Mouse (Mus musculus) intestine, embryonic 16.5 days (tissue): Measurements from ENCODE around the gene Nxph1. TPM values are rescaled to one million over a fixed set of nuclear protein-coding genes. Genes with fewer than 3 reads are reported as not detected.

Experiments
- ATAC-seq: fragments of 200-750 bp; cut with Nextera tagmentation; 2 replicates; pipeline ENCODE4 v1.8.0; 2017; ENCODE audit warnings: moderate TSS enrichment, moderate library complexity
- H3K27ac ChIP-seq: fragments of 300-500 bp; sonication (generic); 2 replicates; pipeline ENCODE4 v1.5.1; 2014; ENCODE audit warnings: mild to moderate bottlenecking, low read length
- H3K27me3 ChIP-seq: fragments of 300-500 bp; sonication (generic); replicated peaks from 2 replicates; pipeline ENCODE4 v1.6.1; 2014; ENCODE audit warnings: low read length, control low read depth, mixed read lengths; ENCODE audit not compliant: control insufficient read depth, insufficient read depth
- H3K36me3 ChIP-seq: fragments of 300-500 bp; sonication (generic); 2 replicates; pipeline ENCODE4 v1.6.1; 2014; ENCODE audit warnings: low read length, control low read depth; ENCODE audit not compliant: control insufficient read depth, insufficient read depth
- H3K4me1 ChIP-seq: fragments of 300-500 bp; sonication (generic); 2 replicates; pipeline ENCODE4 v1.6.1; 2014; ENCODE audit warnings: low read length, control low read depth, mixed read lengths; ENCODE audit not compliant: control insufficient read depth, insufficient read depth
- H3K4me2 ChIP-seq: fragments of 300-500 bp; sonication (generic); 2 replicates; pipeline ENCODE4 v1.6.1; 2014; ENCODE audit warnings: low read depth, low read length, control low read depth
- H3K4me3 ChIP-seq: fragments of 300-500 bp; sonication (generic); 2 replicates; pipeline ENCODE4 v1.5.1; 2014; ENCODE audit warnings: mild to moderate bottlenecking, low read length
- H3K9ac ChIP-seq: fragments of 300-500 bp; sonication (generic); 2 replicates; pipeline ENCODE4 v1.6.1; 2014; ENCODE audit warnings: low read depth, low read length
- H3K9me3 ChIP-seq: fragments of 300-500 bp; sonication (generic); 2 replicates; pipeline ENCODE4 v1.6.1; 2016; ENCODE audit warnings: low read length, control low read depth; ENCODE audit not compliant: control insufficient read depth
- WGBS: fragments of 180-500 bp; shearing (Covaris S2); extraction: QIAGEN DNeasy Blood & Tissue Kit; methylation state at CpG from one replicate; pipeline ENCODE4 v1.1.7; 2014; 5-methylcytosine and 5-hydroxymethylcytosine counted together
- polyA plus RNA-seq: library from polyadenylated mRNA; unstranded; fragments of >200 nt; fragmentation: Nextera tagmentation; extraction: Ambion mirVana; gene quantifications from 2 replicates; pipeline ENCODE4 v1.2.1, GENCODE M21; 2015

Nxph1 gene
- polyA plus RNA-seq, 1 experiment from 2014 or later = 0.34 TPM

- no peaks in the 10 kb centered on the region for H3K4me1 ChIP-seq
- 62% methylated on average over 4 of the region's 4 CpGs for WGBS
- no peak overlapping the region for H3K4me2 ChIP-seq
- no peaks in the 10 kb centered on the region for H3K9me3 ChIP-seq
- no peak overlapping the region for H3K9ac ChIP-seq
- no peaks in the 10 kb centered on the region for H3K36me3 ChIP-seq
- H3K27me3 ChIP-seq = no peaks in the 10 kb centered on the region
- no peak for ATAC-seq
- no peak overlapping the region for H3K27ac ChIP-seq
- no peak overlapping the region for H3K4me3 ChIP-seq
Observed at GRCm38 (mm10) chr6:9077793-9078689, 129.8 kb downstream of the Nxph1 start.

DNA sequence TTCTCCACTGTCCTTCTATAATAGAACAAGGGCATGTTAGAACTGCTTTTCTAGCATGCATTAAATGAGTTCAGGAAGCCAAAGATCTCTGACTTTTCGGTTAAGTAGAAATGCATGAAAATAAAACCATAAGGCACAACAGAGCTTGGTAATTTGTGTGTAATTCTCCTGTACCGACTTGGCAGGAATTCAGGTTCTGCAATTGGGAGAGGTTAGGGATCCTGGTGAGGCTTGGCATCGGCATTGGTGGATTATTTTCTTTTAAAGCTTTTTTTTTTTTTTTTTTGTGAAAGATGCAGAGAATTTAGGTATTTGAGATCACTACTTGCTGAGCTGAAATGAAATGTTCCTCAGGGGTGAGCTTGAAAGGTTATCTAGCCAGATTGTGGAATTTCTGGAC, 135.6 kb downstream of the Nxph1 start:
- H3K4me3 ChIP-seq = no peak overlapping the region
- no peak overlapping the region for H3K27ac ChIP-seq
- no peaks in the 10 kb centered on the region for H3K4me1 ChIP-seq
- H3K27me3 ChIP-seq = no peaks in the 10 kb centered on the region
- H3K36me3 ChIP-seq = no peaks in the 10 kb centered on the region
- no peaks in the 10 kb centered on the region for H3K9me3 ChIP-seq
- ATAC-seq = no peak
- no peak overlapping the region for H3K9ac ChIP-seq
- no peak overlapping the region for H3K4me2 ChIP-seq
- WGBS = 90% methylated on average over 3 of the region's 3 CpGs

DNA sequence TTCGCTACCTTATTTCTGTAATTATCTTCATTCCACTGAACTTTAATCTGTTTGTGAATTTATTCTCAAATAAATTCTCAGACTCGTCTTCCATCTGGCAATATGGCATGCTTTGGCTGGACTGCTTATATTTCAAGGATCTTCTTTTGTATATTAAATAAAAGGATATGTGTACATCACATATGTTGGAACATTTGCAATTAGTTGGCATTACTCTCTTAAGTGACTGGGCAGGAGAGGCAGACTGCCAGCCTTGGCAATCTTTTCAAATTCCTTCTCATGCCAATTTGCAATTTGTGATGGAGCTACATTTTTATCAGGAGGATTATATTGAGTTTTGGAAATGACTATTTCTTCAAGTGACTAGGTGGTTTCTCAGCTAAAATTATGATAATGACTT, 149.1 kb downstream of the Nxph1 start:
- Histone ChIP-seq H3K4me1 (no peaks in the 10 kb centered on the region), H3K9me3 (no peaks in the 10 kb centered on the region), H3K36me3 (no peaks in the 10 kb centered on the region), H3K27me3 (no peaks in the 10 kb centered on the region), H3K9ac (no peak overlapping the region), H3K27ac (no peak overlapping the region), H3K4me3 (no peak overlapping the region), H3K4me2 (no peak overlapping the region)
- no peak for ATAC-seq
- 76% methylated on average over 2 of the region's 2 CpGs for WGBS

- H3K27me3 ChIP-seq = no peaks in the 10 kb centered on the region
- no peak overlapping the region for H3K27ac ChIP-seq
- no peaks in the 10 kb centered on the region for H3K36me3 ChIP-seq
- H3K9me3 ChIP-seq = no peaks in the 10 kb centered on the region
- H3K9ac ChIP-seq = no peak overlapping the region
- H3K4me1 ChIP-seq = no peaks in the 10 kb centered on the region
- ATAC-seq = no peak
- no peak overlapping the region for H3K4me3 ChIP-seq
- H3K4me2 ChIP-seq = no peak overlapping the region
Observed at GRCm38 (mm10) chr6:9107366-9107765, 159.1 kb downstream of the Nxph1 start.

DNA sequence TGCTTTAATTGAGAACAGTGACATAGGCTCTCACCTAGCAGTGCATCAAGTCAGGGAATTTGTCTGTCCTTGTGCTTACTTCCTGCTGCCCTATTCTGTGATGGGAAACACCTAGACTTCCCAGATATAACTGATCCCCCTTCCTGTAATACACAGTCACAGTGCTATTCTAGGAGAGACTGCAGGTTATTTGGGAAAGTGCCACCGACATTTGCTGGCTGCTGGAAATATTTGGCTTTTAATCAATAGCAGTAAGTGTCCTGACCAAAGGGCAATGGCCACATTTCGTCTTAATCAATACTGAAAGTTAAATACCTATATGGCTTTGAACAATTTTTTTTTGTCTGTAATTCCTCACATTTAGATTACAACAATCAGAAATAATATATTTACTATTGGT, 170.9 kb downstream of the Nxph1 start:
- Histone ChIP-seq H3K9me3 (no peaks in the 10 kb centered on the region), H3K4me1 (no peaks in the 10 kb centered on the region), H3K27ac (no peak overlapping the region), H3K27me3 (no peaks in the 10 kb centered on the region), H3K4me2 (no peak overlapping the region), H3K9ac (no peak overlapping the region), H3K4me3 (no peak overlapping the region), H3K36me3 (no peaks in the 10 kb centered on the region)
- WGBS = 75% methylated on average over 2 of the region's 2 CpGs
- no peak for ATAC-seq

DNA sequence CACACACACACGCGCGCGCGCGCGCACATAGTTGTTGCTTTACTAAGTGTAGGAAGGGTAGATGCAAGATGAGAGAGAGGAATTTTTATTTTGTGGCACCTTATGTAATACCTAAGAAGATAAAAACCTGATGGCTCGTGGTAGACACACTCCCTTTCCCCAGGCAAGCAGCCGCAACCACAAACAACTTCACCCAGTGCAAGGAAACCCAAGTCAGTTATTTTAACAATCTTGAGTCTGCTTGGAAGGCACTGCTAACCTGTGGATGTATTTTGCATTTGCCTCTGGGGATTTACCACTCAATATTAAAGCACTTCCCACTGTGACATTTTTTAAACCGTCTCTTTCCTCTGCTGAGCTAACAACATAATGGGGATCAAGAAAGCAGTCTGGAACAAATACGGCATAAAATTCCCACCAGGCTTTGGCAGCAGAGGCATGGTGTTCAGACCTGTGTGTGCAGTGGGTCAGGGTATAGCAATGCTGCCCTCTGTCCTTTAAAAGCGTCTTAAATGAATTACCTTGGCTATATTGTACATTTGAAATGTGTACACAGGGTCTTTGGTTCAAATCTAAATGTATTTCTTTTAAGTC, 176.2 kb downstream of the Nxph1 start:
- Histone ChIP-seq H3K27me3 (no peaks in the 10 kb centered on the region), H3K9ac (no peak overlapping the region), H3K9me3 (no peaks in the 10 kb centered on the region), H3K4me1 (no peaks in the 10 kb centered on the region), H3K27ac (no peak overlapping the region), H3K36me3 (no peaks in the 10 kb centered on the region), H3K4me3 (no peak overlapping the region), H3K4me2 (no peak overlapping the region)
- WGBS = 89% methylated on average over 12 of the region's 12 CpGs
- ATAC-seq = no peak

- H3K27me3 ChIP-seq = no peaks in the 10 kb centered on the region
- no peaks in the 10 kb centered on the region for H3K36me3 ChIP-seq
- no peaks in the 10 kb centered on the region for H3K9me3 ChIP-seq
- no peak overlapping the region for H3K4me2 ChIP-seq
- 72% methylated on average over 3 of the region's 3 CpGs for WGBS
- no peaks in the 10 kb centered on the region for H3K4me1 ChIP-seq
- H3K27ac ChIP-seq = no peak overlapping the region
- no peak for ATAC-seq
- H3K4me3 ChIP-seq = no peak overlapping the region
- no peak overlapping the region for H3K9ac ChIP-seq
Observed at GRCm38 (mm10) chr6:9133589-9134279, 185.5 kb downstream of the Nxph1 start.

- no peak for ATAC-seq
- Histone ChIP-seq H3K9ac (no peak overlapping the region), H3K27ac (no peak overlapping the region), H3K36me3 (no peaks in the 10 kb centered on the region), H3K9me3 (no peaks in the 10 kb centered on the region), H3K4me1 (no peaks in the 10 kb centered on the region), H3K4me3 (no peak overlapping the region), H3K27me3 (no peaks in the 10 kb centered on the region), H3K4me2 (no peak overlapping the region)
Observed at GRCm38 (mm10) chr6:9147966-9148365, 199.7 kb downstream of the Nxph1 start.

GRCm38 (mm10) chr6:9149791-9150190, 201.6 kb downstream of the Nxph1 start:
- Histone ChIP-seq H3K4me3 (no peak overlapping the region), H3K9me3 (no peaks in the 10 kb centered on the region), H3K27ac (no peak overlapping the region), H3K4me1 (no peaks in the 10 kb centered on the region), H3K4me2 (no peak overlapping the region), H3K27me3 (no peaks in the 10 kb centered on the region), H3K9ac (no peak overlapping the region), H3K36me3 (no peaks in the 10 kb centered on the region)
- no peak for ATAC-seq
- 50% methylated on average over 1 of the region's 1 CpGs for WGBS
